Mouse (Mus musculus) brain, embryonic 14.5 days (tissue): ENCODE data around the gene Zbtb49.

Source experiments
- CTCF ChIP-seq: fragments of 200-500 bp; IDR thresholded peaks from 2 replicates; pipeline ENCODE4 v1.5.1; 2012; ENCODE audit warnings: inconsistent platforms, mild to moderate bottlenecking, moderate library complexity, borderline replicate concordance; ENCODE audit not compliant: insufficient read depth, insufficient read length; ENCODE audit errors: extremely low read depth
- POLR2A ChIP-seq: fragments of 200-500 bp; IDR thresholded peaks from 2 replicates; pipeline ENCODE4 v1.6.1; 2012; ENCODE audit warnings: mild to moderate bottlenecking, inconsistent platforms, borderline replicate concordance; ENCODE audit not compliant: poor library complexity, insufficient read depth, insufficient read length, severe bottlenecking; ENCODE audit errors: extremely low read depth

DNA sequence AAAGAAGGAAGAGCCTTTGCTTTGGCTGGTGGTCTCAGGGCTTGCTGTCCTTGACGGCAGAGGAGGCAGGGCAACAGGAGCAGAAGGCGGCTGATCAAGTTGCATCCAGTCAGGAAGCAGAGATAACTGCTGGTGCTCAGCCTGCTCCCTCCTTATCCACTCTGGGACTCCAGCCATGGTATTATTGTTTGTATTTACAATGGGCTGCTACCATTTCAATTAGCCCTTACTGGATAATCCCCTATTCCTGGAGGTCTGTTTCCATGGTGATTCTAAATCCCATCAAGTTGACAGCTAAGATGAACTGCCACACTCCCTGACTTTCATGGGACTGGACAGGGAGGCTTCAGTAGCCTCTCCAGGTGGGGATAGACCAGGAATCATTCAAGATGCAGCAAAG lies 25.3 kb downstream of the Zbtb49 start:
- no peak for TF ChIP-seq POLR2A
- TF ChIP-seq CTCF = no peak
